Mouse (Mus musculus) stomach, postnatal 0 days (tissue): ENCODE measurements at regions not wholly inside any gene's neighbourhood (a gene's known extent, or its start where the extent isn't known, plus 50 kb on each side); places are given as distances from the start of the nearest gene placed in this dataset.

Source experiments
- ATAC-seq: fragments of 200-750 bp; cut with Nextera tagmentation; 2 replicates; pipeline ENCODE4 v1.8.0; 2017; ENCODE audit not compliant: low FRiP score, low TSS enrichment
- DNase-seq: peaks from one replicate; pipeline ENCODE4 v3.0.0-alpha.2; 2016; ENCODE audit warnings: low spot score
- H3K27ac ChIP-seq: fragments of 300-500 bp; sonication (generic); replicated peaks from 2 replicates; pipeline ENCODE4 v1.5.1; 2014; ENCODE audit warnings: mild to moderate bottlenecking, control low read depth
- H3K27me3 ChIP-seq: fragments of 300-500 bp; sonication (generic); 2 replicates; pipeline ENCODE4 v1.6.1; 2014; ENCODE audit warnings: low read length; ENCODE audit not compliant: control insufficient read depth, insufficient read depth
- H3K36me3 ChIP-seq: fragments of 300-500 bp; sonication (generic); 2 replicates; pipeline ENCODE4 v1.6.1; 2014; ENCODE audit warnings: low read length, mixed read lengths; ENCODE audit not compliant: control insufficient read depth, insufficient read depth
- H3K4me1 ChIP-seq: fragments of 300-500 bp; sonication (generic); replicated peaks from 2 replicates; pipeline ENCODE4 v1.6.1; 2014; ENCODE audit warnings: antibody characterized with exemption; ENCODE audit not compliant: control insufficient read depth, insufficient read depth
- H3K4me2 ChIP-seq: fragments of 300-500 bp; sonication (generic); replicated peaks from 2 replicates; pipeline ENCODE4 v1.6.1; 2014; ENCODE audit warnings: low read depth, mild to moderate bottlenecking, control low read depth, moderate library complexity
- H3K4me3 ChIP-seq: fragments of 300-500 bp; sonication (generic); 2 replicates; pipeline ENCODE4 v1.5.1; 2014; ENCODE audit warnings: low read depth, low read length, control low read depth
- H3K9ac ChIP-seq: fragments of 300-500 bp; sonication (generic); 2 replicates; pipeline ENCODE4 v1.6.1; 2014; ENCODE audit warnings: mild to moderate bottlenecking, low read length, control low read depth, mixed read lengths
- H3K9me3 ChIP-seq: fragments of 300-500 bp; sonication (generic); 2 replicates; pipeline ENCODE4 v1.6.1; 2016; ENCODE audit warnings: low read length; ENCODE audit not compliant: control insufficient read depth
- CTCF ChIP-seq: IDR thresholded peaks from 2 replicates; pipeline ENCODE4 v1.5.1; 2016; ENCODE audit warnings: antibody characterized with exemption, low read depth, mild to moderate bottlenecking, moderate library complexity
- EP300 ChIP-seq: optimal IDR thresholded peaks from 2 replicates; pipeline ENCODE3; 2016; ENCODE audit warnings: antibody characterized with exemption
- WGBS: fragments of 180-500 bp; shearing (Covaris S2); extraction: QIAGEN DNeasy Blood & Tissue Kit; methylation state at CpG from one replicate; pipeline ENCODE4 v1.1.7; 2014; 5-methylcytosine and 5-hydroxymethylcytosine counted together

GRCm38 (mm10) chr10:126806881-126807280 is 94.3 kb downstream of the Atp23 start:
- H3K27ac ChIP-seq: no peak overlapping the region
- no peaks in the 10 kb centered on the region for H3K4me1 ChIP-seq
- H3K9ac ChIP-seq: no peak overlapping the region
- no peaks in the 10 kb centered on the region for H3K36me3 ChIP-seq
- no peak overlapping the region for H3K4me2 ChIP-seq
- H3K27me3 ChIP-seq: no peaks in the 10 kb centered on the region
- 0 out of 2 replicates have a peak, but pooled peaks have one; percentile 21 for ATAC-seq
- no peak for TF ChIP-seq EP300
- TF ChIP-seq CTCF: 0 out of 2 replicates have a peak, but pooled peaks have one; percentile 4
- no peaks in the 10 kb centered on the region for H3K9me3 ChIP-seq
- WGBS: 87% methylated on average over 4 of the region's 4 CpGs
- DNase-seq: no peak
- H3K4me3 ChIP-seq: no peak overlapping the region

GRCm38 (mm10) chr10:126802732-126803131 is 98.4 kb downstream of the Atp23 start:
- Histone ChIP-seq H3K9ac (no peak overlapping the region), H3K4me2 (no peak overlapping the region), H3K4me1 (no peaks in the 10 kb centered on the region), H3K36me3 (no peaks in the 10 kb centered on the region), H3K9me3 (no peaks in the 10 kb centered on the region), H3K27me3 (no peaks in the 10 kb centered on the region), H3K27ac (no peak overlapping the region), H3K4me3 (no peak overlapping the region)
- WGBS: 80% methylated on average over 4 of the region's 4 CpGs
- TF ChIP-seq EP300 (no peak), CTCF (no peak)
- DNase-seq (no peak), ATAC-seq (no peak)

GRCm38 (mm10) chr10:126799393-126799792 is 101.8 kb downstream of the Atp23 start:
- Histone ChIP-seq H3K36me3 (no peaks in the 10 kb centered on the region), H3K27me3 (no peaks in the 10 kb centered on the region), H3K4me2 (no peak overlapping the region), H3K9me3 (no peaks in the 10 kb centered on the region), H3K27ac (no peak overlapping the region), H3K4me1 (no peaks in the 10 kb centered on the region), H3K9ac (no peak overlapping the region), H3K4me3 (no peak overlapping the region)
- no peak for ATAC-seq
- WGBS: 64% methylated on average over 4 of the region's 4 CpGs
- TF ChIP-seq CTCF (peak; percentile 46; the same call in 1 of the 2 replicates), EP300 (no peak)
- DNase-seq: no peak

GRCm38 (mm10) chr10:126793136-126793535 is 108.0 kb downstream of the Atp23 start:
- 52% methylated on average over 3 of the region's 3 CpGs for WGBS

GRCm38 (mm10) chr10:126792371-126792835 is 108.8 kb downstream of the Atp23 start:
- H3K9me3 ChIP-seq: no peaks in the 10 kb centered on the region
- H3K9ac ChIP-seq: no peak overlapping the region
- 70% methylated on average over 10 of the region's 10 CpGs for WGBS
- H3K4me3 ChIP-seq: no peak overlapping the region
- no peak for TF ChIP-seq EP300
- TF ChIP-seq CTCF: no peak
- no peaks in the 10 kb centered on the region for H3K4me1 ChIP-seq
- no peak overlapping the region for H3K4me2 ChIP-seq
- H3K36me3 ChIP-seq: no peaks in the 10 kb centered on the region
- ATAC-seq (no peak), DNase-seq (no peak)
- H3K27me3 ChIP-seq: no peaks in the 10 kb centered on the region
- no peak overlapping the region for H3K27ac ChIP-seq

More at GRCm38 (mm10) chr10:126793136-126793535, 108.0 kb downstream of the Atp23 start:
- no peaks in the 10 kb centered on the region for H3K9me3 ChIP-seq
- no peak for ATAC-seq
- H3K4me3 ChIP-seq: no peak overlapping the region
- no peaks in the 10 kb centered on the region for H3K27me3 ChIP-seq
- no peaks in the 10 kb centered on the region for H3K4me1 ChIP-seq
- H3K36me3 ChIP-seq: no peaks in the 10 kb centered on the region
- DNase-seq: no peak
- no peak overlapping the region for H3K27ac ChIP-seq
- TF ChIP-seq CTCF (no peak), EP300 (no peak)
- no peak overlapping the region for H3K9ac ChIP-seq
- no peak overlapping the region for H3K4me2 ChIP-seq

- TF ChIP-seq CTCF (no peak), EP300 (no peak)
- no peaks in the 10 kb centered on the region for H3K4me1 ChIP-seq
- no peak overlapping the region for H3K9ac ChIP-seq
- H3K27ac ChIP-seq: no peak overlapping the region
- H3K36me3 ChIP-seq: no peaks in the 10 kb centered on the region
- no peak overlapping the region for H3K4me2 ChIP-seq
- DNase-seq: no peak
- no peak overlapping the region for H3K4me3 ChIP-seq
- no peaks in the 10 kb centered on the region for H3K27me3 ChIP-seq
- 93% methylated on average over 5 of the region's 5 CpGs for WGBS
- no peak for ATAC-seq
- H3K9me3 ChIP-seq: no peaks in the 10 kb centered on the region
These were observed 112.9 kb downstream of the Atp23 start for GRCm38 (mm10) chr10:126788277-126788676.
